Mouse (Mus musculus) urinary bladder, postnatal 25 days (tissue): ENCODE data around the gene Car10.
"Not testable (repeated sequence)": the region's sequence is repeated elsewhere in the genome, so short reads cannot be mapped to it uniquely, and the experiment has no call there.

ENCODE experiments used
- DNase-seq: peaks from one replicate; pipeline ENCODE4 v3.0.0; 2022; ENCODE audit warnings: low spot score

Car10 gene

DNA sequence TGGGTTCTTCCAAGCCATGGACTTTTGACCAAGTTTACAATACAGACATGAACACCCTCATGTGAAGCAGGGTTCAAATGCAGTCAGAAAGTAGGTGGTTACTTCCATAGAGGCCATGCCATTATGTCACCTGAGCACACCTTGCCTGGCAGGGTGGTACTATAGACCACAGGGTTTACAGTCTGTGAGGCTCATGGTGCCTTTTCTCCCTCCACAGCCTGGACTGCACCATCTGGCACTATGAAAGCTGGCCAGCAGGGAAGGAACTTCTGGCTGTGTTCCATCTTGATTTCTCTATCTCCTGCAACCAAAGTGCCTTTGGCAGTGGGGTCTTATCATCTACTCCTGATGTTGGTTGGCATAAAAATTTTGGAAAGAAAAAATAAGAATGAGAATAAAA lies 295.5 kb downstream of the Car10 start:
- DNase-seq = not testable (repeated sequence)

DNA sequence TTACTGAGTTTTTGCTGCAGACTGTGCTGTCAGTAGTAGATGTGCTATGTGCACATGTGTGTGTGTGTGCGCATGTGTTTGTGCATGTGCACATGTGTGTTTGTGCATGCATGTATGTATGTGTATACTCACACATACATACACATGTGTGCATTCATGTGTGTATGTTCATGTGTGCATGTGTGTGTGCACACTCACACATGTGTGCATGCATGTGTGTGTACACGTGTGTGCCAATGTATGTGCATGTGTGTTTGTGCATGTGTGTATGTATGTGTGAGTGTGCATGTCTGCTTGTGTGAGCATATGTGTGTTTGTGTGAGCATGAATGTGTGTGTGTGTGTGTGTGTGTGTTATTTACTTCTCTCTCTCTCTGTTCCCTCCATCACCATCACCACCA lies 298.5 kb downstream of the Car10 start:
- no peak for DNase-seq

DNA sequence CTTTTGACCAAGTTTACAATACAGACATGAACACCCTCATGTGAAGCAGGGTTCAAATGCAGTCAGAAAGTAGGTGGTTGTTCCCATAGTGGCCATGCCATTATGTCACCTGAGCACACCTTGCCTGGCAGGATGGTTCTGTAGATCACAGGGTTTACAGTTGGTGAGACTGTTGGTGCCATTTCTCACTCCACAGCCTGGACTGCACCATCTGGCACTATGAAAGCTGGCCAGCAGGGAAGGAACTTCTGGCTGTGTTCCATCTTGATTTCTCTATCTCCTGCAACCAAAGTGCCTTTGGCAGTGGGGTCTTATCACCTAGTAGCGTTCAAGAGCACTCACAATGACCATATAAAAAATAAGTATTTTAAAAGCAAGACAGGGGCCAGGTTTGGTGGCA lies 303.3 kb downstream of the Car10 start:
- not testable (repeated sequence) for DNase-seq

DNA sequence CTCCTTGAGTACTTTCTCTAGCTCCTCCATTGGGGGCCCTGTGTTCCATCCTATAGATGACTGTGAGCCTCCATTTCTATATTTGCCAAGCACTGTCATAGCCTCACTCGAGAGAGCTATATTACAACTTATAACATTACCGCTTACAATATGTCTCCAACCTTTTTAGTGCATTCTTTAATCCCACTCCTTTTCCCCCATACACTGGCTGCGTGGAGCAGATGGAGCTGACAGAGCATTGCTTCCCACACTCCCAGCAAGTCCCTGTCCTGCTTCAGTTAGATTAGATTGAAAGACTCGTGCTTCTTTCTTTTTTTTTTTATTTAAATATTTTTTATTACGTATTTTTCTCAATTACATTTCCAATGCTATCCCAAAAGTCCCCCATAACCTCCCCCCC lies 310.2 kb downstream of the Car10 start:
- no peak for DNase-seq

DNA sequence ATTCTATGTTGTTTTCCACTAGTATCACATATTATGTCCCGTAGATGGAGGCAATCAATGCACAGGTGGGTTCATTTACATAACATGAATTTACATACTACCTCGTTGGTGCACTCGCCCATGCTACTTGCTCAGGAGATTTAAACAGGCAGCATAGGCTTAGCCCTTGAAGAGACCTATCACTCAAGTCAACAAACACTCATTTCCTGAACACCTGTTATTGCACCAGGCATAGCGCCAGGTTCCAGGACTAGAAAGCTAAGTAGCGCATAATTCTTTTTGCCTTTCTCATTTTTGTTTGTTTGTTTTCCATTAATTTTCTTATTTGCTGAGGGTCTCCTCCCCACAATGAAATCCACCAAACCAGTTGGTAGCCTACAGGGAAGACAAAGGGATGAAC lies 333.7 kb downstream of the Car10 start:
- no peak for DNase-seq

DNA sequence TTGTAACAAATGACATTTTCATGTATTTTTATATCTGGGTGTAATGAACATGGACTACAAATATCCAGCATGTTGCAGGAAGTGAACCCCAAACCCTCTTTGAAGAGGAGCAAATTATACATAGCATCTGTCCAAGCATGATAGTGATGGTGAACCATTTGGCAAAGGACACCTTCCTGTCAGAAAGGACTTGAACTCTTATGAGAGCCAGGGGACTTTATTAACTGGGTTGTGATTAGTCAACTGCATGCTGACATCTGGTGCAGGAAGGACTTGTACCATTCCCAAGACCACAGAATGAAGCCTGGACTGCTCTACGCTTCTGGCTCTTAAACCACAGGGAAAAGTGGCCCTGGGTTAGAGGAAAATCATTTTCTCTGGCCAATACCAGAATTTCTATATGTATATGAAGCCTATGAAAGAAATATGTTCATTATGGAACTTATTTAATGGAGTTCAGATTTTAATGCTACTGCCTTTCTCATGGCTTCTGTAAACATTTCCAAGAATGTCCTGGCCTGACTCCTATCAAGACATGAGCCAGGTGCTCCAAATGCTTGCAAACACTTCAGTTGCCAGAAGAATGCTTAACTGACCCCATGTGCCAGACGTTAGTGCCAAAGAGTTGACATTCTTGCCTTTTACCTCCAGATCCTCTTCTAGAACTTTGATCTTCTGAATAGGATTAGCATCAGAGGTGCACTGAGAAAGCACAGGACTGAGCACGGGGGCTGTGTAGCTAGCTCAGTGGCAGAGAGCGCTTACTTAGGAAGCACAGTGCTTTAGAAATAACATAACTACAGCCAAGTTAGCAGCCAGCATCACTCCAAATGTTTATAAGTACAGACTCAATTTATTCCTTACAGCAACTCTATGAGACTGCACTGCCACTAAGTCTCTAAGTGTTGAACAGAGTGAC lies 337.4 kb downstream of the Car10 start:
- DNase-seq = no peak

DNA sequence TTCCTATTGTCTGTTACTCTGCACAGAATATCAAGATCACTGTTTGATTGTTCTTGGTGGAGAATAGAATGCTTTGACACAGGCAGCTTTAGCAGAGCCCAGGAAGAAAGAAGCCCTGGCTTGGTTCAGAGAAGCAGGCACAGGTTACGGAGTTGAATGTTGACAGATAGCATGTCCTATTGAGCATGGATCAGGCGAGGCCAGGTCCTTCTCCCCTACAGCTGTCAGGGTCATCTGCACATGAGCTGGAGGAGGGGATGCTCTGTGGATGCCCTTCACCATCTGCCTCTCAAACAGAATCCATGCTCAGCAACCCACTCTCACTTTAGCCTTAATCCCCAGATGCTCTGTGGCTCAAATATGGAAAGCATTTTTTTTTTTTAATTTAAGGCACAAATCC lies 339.1 kb downstream of the Car10 start:
- DNase-seq = no peak

DNA sequence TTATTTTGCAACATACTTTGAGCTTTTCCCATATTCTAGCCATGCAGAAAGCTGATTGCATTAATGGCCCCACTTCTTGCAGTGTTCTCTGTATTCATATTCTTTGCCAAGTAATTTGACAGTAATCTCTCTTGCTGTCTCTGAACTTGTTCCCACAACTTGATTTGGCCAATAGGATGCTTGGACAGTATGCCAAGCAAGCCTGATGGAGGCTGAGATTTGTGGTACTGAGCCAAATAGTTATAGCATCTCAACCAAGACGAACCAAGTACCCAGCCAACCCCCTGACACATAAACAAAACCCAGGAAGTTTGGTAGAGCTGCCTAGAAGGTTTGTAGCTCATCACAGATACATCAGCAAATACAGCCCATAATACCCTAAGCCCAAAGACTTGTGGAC lies 342.6 kb downstream of the Car10 start:
- DNase-seq = no peak

DNA sequence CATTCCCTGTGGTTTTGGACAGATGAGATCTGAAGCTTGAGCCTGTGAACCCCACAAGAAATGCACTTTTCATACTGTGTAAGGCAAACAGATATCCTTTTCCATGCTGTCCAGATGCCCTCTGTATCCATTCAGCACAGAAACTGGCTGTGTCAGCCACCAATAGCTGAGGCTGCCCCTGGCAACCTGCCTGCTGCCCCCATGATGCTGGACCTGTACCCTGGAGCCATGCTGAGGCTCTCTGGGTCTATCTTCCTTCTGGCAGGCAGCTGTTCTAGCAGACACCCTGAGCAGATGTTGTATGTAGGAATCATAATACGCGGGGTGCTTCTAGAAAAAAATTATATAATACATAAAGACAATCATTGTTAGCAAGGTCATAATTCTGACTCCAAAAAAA lies 345.9 kb downstream of the Car10 start:
- no peak for DNase-seq

DNA sequence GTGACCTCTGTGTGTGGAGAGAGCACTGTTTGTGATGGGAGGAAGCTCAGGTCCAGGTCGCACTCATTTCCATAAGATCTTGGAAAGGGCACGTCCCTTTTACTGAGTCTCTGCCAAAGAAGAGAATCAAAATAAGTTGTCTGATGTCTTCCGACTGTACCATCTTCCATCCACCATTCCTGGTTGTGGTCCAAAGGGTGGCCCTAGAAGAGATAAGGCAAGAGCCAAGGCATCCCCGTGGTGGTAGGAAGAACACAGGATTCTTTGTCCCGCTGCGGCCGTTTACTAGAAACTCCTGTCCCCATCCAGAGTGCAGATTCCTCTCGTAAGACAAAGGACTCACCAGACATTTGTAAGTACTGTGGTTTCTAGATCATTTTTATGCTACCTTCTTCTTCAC lies 346.9 kb downstream of the Car10 start:
- DNase-seq = no peak

DNA sequence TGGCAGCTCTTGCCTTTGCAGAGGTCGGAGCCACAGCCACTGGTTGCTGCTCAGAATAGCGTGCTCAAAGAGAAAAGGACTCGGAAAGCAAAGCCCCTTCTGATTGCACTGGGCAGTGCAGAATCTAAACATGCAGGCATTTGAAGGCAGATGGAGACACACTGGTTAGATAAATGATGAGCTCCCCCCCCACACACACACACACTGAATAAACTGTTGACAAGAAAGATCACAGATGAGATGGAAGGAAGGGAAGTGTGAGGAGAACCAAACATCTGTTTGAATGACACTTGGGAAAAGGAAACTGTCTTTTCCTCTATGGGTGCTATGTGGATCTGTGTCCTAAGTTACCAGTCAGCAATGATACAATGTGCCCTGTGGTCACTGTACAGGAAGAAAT lies 349.7 kb downstream of the Car10 start:
- DNase-seq = no peak

DNA sequence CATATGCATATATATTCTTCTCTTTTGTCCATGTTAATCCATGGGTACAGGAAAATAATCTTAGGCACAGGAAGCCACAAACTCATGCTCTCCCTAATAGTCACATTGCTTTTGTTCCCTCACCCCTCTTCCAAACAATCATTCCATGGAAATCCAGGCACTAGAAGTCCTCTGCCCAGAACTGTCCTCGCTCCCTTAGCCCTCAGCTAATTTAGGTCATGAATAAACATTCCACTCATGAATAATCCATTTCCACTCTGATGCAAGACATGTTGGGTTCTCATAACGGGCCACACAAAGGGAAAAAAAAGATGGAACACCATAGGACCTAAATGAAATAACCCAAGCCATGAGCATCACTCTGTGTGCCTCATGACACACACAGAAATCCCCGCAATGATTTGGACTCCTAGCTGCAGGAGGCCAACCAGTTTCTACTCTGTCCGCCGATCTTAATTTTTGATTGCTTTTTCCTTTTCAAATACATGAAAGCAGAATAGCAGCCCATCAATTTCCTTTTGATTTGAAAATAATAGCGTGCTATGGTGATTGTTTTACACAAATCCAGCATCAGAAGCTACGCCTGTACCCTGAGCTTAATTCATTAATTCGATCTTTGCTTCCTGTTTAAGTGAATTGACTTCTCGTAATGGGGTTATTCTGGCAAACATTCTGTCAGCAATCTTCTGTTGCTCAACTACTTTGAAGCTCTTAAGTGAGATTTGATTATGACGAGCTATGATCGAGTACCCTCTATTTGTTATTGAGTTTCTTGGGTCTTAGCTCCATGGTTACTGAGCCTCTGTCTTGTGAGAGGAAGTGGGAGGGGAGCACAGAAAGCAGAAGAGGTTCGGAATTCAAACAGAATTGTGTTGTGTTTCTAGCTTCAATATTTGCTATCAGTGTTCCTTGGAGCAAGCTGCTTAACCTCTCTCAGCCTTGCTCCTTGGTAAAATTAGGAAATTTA lies 350.7 kb downstream of the Car10 start:
- no peak for DNase-seq

DNA sequence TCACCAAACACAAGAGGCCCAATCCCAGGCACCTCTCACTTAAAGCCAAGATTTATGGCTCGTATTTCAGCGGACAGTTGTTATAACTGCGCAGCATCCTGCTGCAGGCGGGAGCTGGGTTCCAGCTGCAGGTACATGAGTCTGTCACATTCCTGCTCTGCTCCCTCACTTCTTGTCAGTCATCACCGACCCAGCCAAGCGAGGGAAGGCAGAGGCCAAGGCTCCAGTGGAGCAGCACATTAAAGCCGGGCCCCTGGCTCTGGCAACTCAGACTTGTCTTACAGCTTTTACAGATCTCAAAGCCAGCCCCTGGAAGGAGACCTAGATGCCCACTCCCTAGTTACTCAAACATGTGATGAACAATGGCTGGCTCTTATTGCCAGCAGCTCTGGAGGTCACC lies 352.7 kb downstream of the Car10 start:
- DNase-seq = no peak

DNA sequence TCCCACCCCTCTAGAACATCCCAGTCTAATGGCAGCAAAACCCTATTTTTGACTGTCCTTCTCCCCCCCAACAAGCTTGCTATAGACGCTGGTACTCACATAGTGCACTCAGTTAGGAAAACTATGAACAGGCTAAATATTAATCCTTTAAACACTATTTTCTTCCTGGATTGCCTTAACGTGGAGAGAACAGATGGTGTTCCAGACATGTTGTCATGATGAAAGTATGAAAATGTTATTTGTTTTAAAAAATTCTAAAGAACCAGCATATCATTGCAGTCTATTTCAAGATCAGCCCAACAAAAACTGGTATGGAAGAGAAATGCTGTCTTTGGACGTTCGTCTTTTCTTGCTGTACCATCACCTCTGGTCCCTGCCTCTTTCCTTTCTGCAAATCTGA lies 368.4 kb downstream of the Car10 start:
- DNase-seq = no peak

DNA sequence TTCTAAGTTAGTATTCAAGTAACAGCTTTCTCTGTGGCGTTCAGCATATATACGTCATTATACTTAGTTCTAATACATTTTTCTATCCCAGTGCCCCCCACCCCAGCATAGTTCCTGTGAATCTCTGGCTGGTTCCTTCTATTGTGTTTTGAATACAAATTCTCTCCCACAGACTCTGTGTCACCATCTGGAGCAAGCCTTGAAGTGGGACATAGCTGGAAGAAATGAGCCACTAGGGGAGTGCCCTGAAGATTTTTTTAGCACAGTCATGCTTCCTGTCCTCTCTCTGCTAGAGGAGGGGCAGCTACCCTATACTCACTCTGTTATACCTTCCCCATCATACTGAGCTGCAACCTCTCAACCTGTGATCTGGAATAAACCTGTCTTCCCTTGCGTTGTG lies 369.9 kb downstream of the Car10 start:
- no peak for DNase-seq

DNA sequence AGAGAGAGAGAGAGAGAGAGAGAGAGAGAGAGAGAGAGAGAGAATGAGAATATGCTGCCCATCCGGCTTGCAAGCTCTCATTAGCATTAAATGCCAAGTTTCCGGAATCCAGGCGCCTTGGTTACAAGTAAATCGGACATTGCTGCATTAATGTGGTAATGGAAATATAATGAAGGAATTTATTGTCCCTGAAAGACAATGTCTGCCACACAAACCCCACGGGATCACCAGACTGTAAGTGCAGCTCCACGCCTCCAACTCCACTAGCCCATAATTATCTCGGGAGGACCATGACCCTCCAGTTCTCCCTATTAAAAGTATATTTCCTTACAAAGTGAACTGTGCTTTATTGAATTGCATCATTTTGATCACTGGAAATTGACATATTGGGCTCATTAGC lies 372.9 kb downstream of the Car10 start:
- DNase-seq = no peak

DNA sequence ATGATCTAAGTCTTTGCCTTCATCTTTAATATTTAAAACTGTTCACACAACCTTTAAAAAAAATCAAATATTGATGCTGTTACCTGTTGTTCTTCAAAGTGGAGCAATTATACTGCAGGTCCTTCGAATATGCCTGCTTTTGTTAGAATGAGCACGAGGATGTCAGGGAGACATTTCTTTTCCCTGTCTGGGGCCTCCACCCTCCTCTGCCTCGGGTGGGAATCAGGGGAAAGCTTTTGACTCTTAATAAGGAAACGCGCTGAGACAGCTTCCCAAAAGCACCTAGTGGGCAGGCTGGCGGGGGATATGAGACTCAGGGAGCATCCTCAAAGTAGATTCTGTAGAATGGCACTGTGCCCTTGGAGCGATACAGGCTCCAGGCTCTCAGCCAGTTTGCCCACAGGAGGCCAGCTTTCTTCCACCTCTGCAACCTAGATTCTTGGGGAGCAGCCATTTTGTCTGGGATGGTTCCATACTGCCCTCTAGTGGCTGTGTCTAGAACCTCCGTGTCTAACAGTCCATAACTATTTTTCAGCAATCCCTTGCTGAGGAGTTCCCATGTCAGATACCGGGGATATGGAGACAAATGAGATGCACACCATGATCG lies 373.8 kb downstream of the Car10 start:
- peak; percentile 30 for DNase-seq

DNA sequence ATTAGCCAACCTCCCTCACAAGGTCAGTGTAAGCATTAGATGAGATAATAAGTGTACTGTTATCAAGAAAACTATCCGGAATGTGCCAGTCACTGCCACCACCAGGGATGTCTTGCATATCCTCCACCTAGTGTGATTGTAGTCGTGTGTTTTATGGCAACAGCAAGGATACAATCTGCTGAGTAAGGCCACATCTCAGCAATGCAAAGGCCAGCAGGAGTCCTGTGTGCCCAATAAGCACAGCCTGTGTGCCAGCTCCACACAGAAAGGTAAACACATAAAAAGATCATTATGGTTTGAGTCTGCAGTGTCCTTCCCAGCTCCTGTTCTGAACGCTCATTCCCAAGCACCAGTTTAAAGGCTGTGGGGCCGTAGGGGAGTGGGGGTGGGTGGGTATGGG lies 386.8 kb downstream of the Car10 start:
- DNase-seq = no peak

DNA sequence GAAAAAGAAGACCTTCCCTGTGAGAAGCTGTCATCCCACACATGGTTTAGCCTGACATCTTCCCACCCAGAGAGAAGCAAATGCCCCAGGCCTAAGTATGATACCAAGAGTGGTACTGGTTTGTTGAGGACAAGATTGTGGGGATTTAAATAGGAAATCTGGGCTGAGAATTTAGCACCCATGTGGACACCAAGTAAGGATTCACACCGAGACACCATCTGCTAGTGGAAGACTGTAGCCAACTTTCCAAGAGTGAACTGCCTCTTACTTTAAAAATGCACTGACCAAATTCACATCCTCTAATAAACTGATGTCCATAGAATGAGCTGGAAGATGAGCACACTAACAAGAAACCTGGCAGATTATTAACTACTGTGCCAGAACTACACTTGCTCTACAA lies 389.2 kb downstream of the Car10 start:
- DNase-seq = no peak

DNA sequence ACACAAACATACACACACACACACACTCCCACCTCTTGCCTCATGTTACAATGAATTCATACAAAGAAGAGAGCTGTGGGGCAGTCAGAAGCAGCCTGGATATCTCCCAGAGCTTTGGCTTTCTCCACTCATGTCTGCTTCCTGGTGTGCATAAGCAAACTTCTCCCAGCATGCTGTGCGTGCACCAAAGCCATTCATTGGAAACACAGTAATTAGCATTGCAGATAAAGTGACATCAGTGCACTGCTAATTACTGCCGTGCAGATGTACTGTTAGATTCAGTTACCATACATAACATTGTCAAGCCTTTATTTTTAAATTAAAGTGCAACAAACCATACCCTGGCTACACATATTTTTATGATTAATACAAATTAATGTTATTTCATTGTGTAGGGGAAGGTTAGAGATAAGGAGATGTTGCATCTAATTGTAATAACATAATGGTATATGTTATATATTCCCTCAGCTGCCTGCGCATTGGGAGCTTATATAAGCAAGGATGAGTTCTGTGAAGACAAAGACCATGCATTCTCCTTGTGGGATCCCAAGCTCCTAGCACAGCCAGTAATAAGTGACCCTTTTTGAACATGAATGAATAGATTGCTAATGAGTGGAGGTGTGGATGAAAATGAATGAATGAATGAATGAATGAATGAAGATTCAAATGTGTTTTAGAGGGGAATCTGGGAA lies 390.2 kb downstream of the Car10 start:
- no peak for DNase-seq

DNA sequence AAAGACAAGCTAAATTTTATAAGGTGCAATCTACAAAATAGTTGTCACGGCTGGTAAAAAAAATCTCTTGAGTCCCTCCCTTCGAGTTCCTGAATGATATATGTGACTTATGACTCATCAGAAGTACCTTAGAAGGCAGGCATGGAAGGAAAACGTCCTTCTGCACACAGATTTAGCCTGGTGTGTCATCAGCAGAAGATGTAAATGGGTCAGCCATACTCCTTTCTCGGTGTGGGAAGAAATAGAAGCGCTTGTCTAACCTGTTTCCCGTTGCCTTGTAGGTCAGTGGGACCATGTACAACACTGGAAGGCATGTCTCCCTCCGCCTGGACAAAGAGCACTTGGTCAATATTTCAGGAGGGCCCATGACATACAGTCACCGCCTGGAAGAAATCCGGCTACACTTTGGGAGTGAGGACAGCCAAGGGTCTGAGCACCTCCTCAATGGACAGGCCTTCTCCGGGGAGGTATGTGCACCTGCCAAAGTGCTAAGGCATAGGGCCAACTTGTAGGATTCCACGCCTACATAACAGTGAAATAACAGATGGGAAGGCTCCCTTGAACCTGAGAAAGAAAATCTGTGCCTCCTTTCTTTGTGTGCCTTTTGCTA lies 392.5 kb downstream of the Car10 start:
- DNase-seq = no peak

DNA sequence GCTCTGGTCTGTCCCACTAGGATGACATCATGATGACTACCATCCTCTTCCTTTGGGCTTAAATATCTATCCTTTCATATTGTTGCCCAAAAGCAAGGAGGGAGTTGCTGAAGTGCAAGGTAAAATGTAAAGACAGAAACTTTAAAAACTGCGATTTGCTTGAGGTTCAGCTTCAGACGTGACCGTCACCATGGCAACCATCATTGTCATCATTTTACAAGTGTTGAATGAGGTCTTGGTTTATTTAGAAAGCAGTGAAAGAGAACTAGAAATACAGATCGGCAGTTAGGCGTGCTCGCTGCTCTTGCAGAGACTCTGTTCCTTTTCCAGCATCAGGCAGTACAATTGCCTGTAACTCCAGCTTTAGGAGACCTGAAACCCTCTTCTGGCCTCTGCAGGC lies 400.1 kb downstream of the Car10 start:
- no peak for DNase-seq
